Mouse (Mus musculus) kidney, adult 9 months (tissue): ENCODE measurements around the gene Otulin.

Experiments
- DNase-seq: peaks from one replicate; pipeline ENCODE4 v3.0.0; 2022

The Otulin gene

DNA sequence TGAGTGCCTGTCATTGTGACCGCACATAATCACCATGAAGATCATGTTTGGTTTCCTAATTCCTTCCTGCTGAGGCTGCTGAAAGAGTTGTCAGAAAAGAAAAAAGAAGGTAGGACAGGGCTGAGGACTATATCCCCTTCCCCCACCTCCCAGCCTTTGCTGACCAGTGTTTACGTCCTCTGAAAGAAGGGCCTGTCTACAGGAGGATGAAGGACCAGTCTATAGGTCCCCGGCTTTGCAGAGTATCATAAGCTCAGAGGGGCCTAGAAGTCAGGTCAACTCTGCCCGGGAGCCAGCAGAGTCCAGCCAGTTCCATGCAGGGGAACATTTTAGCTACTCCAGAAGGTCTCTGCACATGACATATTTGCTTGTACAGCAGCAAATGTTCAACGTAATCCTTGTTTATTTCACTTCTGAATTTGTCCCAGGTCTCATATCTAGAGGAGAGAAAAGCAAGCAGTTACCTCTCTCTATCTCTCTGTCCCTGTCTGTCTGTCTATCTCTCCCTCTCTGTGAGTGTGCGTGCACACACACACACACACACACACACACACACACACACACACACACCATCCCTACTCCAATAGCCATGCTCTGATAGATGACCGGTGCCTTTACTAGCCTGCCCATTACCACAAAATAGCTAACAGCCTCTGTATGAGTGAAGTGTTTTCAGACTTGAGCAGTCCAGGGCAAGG, 133.0 kb downstream of the Otulin start:
- DNase-seq: no peak

DNA sequence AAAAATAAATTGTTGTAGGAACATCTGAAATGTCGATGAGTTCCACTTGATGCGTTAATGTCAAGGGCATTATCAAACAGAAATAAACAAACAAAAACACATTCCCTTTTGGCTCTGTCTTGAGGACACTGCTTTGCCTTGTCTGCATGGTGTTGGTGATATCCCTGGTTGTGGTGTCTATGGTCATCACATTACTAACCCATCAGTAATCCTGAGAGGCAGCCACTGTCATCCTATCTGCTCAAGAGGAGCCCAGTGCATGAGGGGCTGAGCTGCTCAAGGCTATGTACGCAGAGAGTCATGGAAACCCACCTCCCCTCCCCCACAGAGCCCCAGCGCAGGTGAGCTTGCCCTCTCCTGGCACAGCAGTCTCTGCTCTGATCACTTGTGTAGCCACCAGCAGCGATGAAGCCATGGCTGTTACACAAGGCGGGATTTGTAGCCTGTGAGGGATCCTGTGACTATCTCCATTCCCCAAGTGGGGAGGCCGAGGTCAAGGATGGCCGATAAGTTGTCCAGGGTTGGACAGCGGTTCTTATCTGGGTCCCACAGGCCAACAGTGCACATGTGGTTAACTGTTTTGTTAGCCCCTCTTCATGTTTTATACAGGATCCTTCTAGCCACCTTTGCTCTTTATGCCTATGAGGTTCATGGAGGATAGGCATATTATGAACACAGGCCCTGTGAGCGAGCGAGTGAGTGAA, 133.7 kb downstream of the Otulin start:
- no peak for DNase-seq

DNA sequence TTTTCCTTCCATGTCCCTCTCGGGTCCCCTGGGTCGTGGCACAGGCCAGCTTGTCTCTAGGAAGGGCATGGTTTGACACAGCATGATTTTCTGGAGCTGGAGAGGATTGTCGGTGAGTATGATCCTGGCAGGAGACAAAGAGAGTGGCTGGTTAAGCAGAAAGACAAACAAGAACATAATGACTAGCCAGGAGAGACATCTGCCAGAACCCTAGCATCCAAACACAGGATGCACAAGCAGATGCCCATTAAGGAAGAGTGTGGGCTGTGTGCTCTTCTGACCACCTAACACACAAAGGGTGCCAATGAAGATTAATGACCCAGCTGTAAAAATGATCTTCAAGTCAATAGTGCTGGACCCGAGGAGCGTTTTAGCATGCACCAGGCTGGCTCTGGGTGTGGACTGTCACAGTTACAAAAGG, 134.5 kb downstream of the Otulin start:
- no peak for DNase-seq

DNA sequence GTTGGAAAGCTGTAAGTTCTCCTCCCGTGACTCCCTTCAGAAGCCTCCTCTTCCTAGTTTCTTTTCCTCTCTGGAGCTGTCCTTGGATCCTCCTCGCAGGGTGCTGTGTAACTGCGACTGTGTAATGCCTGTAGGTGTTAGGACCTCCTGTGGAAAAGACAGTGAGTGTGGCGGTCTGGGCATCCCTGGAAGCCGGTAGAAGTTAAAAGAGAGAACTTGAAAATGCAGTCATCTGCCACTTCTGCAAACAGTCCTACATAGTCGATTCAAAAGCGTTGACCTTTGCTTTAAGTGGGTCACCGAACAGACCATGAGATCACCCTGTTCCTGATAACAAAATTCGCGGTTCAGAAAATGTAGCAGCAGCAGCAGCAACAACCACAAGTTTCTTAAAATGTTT, 137.0 kb downstream of the Otulin start:
- DNase-seq: no peak

DNA sequence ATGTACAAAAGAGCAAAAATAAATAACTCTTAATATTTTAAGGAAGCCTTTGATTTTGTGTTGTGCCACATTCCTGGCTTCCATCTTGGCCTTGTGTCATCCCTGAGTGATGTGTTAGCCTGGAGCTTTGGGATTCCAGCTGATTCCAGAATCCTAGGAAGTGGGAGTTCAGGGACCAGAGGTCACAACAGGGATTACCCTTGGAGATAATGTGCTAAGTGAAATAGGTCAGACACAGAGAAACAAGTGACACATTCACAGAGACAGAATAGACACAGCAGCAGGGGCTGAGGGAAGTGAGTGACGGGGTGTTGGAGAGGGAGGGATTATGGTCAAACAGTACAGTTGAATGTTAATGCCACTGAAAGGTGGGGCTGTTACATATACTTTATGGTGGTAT, 137.8 kb downstream of the Otulin start:
- no peak for DNase-seq
